Mouse (Mus musculus): Measurements from ENCODE around the gene 4930524B15Rik. TPM values are rescaled to one million over a fixed set of nuclear protein-coding genes. Genes with fewer than 3 reads are reported as not detected.
"Not testable (repeated sequence)": the region's sequence is repeated elsewhere in the genome, so short reads cannot be mapped to it uniquely, and the experiment has no call there.

4930524B15Rik gene
- polyA plus RNA-seq, 1 experiment, result not detected

GRCm38 (mm10) chr11:31984786-31985185, 19.4 kb downstream of the 4930524B15Rik start:
- no peak overlapping the region for H3K27ac ChIP-seq (ENCODE audit: insufficient read depth, low read depth, low read length)
- no peaks in the 10 kb centered on the region for H3K36me3 ChIP-seq (ENCODE audit: control insufficient read depth, insufficient read depth, low read length)
- H3K27me3 ChIP-seq (ENCODE audit: control insufficient read depth, insufficient read depth, low read length), result no peaks in the 10 kb centered on the region
- TF ChIP-seq POLR2A (IDR thresholded peaks at IDR 0.05; ENCODE audit: low read depth, low read length) (no peak), CTCF (IDR thresholded peaks at IDR 0.05; ENCODE audit: extremely low read depth, insufficient read length, insufficient replicate concordance, low read depth, low read length) (no peak)
- no peaks in the 10 kb centered on the region for H3K4me1 ChIP-seq (ENCODE audit: control insufficient read depth, insufficient read depth, insufficient read length, low read length)
- no peak overlapping the region for H3K4me3 ChIP-seq (ENCODE audit: low read depth, low read length)
- 48% methylated on average over 2 of the region's 2 CpGs for WGBS

- no peak for TF ChIP-seq POLR2A (IDR thresholded peaks at IDR 0.05; ENCODE audit: low read depth, low read length)
- no peak for TF ChIP-seq CTCF (IDR thresholded peaks at IDR 0.05; ENCODE audit: extremely low read depth, insufficient read length, insufficient replicate concordance, low read depth, low read length)
- no peaks in the 10 kb centered on the region for H3K4me1 ChIP-seq (ENCODE audit: control insufficient read depth, insufficient read depth, insufficient read length, low read length)
- 80% methylated on average over 3 of the region's 3 CpGs for WGBS
Observed at GRCm38 (mm10) chr11:31992535-31992934, 27.1 kb downstream of the 4930524B15Rik start.

GRCm38 (mm10) chr11:31999716-32000115, 34.3 kb downstream of the 4930524B15Rik start:
- Histone ChIP-seq H3K27me3 (ENCODE audit: control insufficient read depth, insufficient read depth, low read length) (peaks cover 10% of the 10 kb centered on the region; the same call in 1 of the 2 replicates), H3K4me1 (ENCODE audit: control insufficient read depth, insufficient read depth, insufficient read length, low read length) (no peaks in the 10 kb centered on the region), H3K36me3 (ENCODE audit: control insufficient read depth, insufficient read depth, low read length) (no peaks in the 10 kb centered on the region), H3K27ac (ENCODE audit: insufficient read depth, low read depth, low read length) (no peak overlapping the region), H3K4me3 (ENCODE audit: low read depth, low read length) (no peak overlapping the region)
- TF ChIP-seq CTCF (IDR thresholded peaks at IDR 0.05; ENCODE audit: extremely low read depth, insufficient read length, insufficient replicate concordance, low read depth, low read length) (no peak), POLR2A (IDR thresholded peaks at IDR 0.05; ENCODE audit: low read depth, low read length) (no peak)
- WGBS, result 30% methylated on average over 2 of the region's 2 CpGs

More at GRCm38 (mm10) chr11:31992535-31992934, 27.1 kb downstream of the 4930524B15Rik start:
- Histone ChIP-seq H3K27ac (ENCODE audit: insufficient read depth, low read depth, low read length) (no peak overlapping the region), H3K4me3 (ENCODE audit: low read depth, low read length) (no peak overlapping the region), H3K36me3 (ENCODE audit: control insufficient read depth, insufficient read depth, low read length) (no peaks in the 10 kb centered on the region), H3K27me3 (ENCODE audit: control insufficient read depth, insufficient read depth, low read length) (no peaks in the 10 kb centered on the region)

GRCm38 (mm10) chr11:32000281-32000680, 34.9 kb downstream of the 4930524B15Rik start, which contains the start of gene Nsg2:
TSS of gene Nsg2 (plus strand) at chr11:32000463.
- Histone ChIP-seq H3K4me3 (ENCODE audit: low read depth, low read length) (peak within 1 kb of the TSS; percentile 42), H3K27ac (ENCODE audit: insufficient read depth, low read depth, low read length) (no peak within 1 kb of the TSS), H3K36me3 (ENCODE audit: control insufficient read depth, insufficient read depth, low read length) (no peaks in the 10 kb centered on the region), H3K4me1 (ENCODE audit: control insufficient read depth, insufficient read depth, insufficient read length, low read length) (no peaks in the 10 kb centered on the region), H3K27me3 (ENCODE audit: control insufficient read depth, insufficient read depth, low read length) (peaks cover 10% of the 10 kb centered on the region; the same call in 1 of the 2 replicates)
- under 1% methylated on average over 16 of the region's 16 CpGs for WGBS
- no peak for TF ChIP-seq POLR2A (IDR thresholded peaks at IDR 0.05; ENCODE audit: low read depth, low read length)
- peak; percentile 50; the same call in 1 of the 2 replicates for TF ChIP-seq CTCF (IDR thresholded peaks at IDR 0.05; ENCODE audit: extremely low read depth, insufficient read length, insufficient replicate concordance, low read depth, low read length)

- Histone ChIP-seq H3K4me1 (ENCODE audit: control insufficient read depth, insufficient read depth, insufficient read length, low read length) (no peaks in the 10 kb centered on the region), H3K4me3 (ENCODE audit: low read depth, low read length) (no peak overlapping the region), H3K36me3 (ENCODE audit: control insufficient read depth, insufficient read depth, low read length) (no peaks in the 10 kb centered on the region), H3K27ac (ENCODE audit: insufficient read depth, low read depth, low read length) (no peak overlapping the region), H3K27me3 (ENCODE audit: control insufficient read depth, insufficient read depth, low read length) (peaks cover 10% of the 10 kb centered on the region; the same call in 1 of the 2 replicates)
- WGBS, result 15% methylated on average over 11 of the region's 11 CpGs
- TF ChIP-seq POLR2A (IDR thresholded peaks at IDR 0.05; ENCODE audit: low read depth, low read length), result no peak
- TF ChIP-seq CTCF (IDR thresholded peaks at IDR 0.05; ENCODE audit: extremely low read depth, insufficient read length, insufficient replicate concordance, low read depth, low read length), result no peak
Observed at GRCm38 (mm10) chr11:32001181-32001910, 36.0 kb downstream of the 4930524B15Rik start.

- H3K27ac ChIP-seq (ENCODE audit: insufficient read depth, low read depth, low read length), result no peak overlapping the region
- H3K4me3 ChIP-seq (ENCODE audit: low read depth, low read length), result no peak overlapping the region
- 10% methylated on average over 5 of the region's 5 CpGs for WGBS
- TF ChIP-seq CTCF (IDR thresholded peaks at IDR 0.05; ENCODE audit: extremely low read depth, insufficient read length, insufficient replicate concordance, low read depth, low read length), result no peak
- TF ChIP-seq POLR2A (IDR thresholded peaks at IDR 0.05; ENCODE audit: low read depth, low read length), result no peak
- H3K36me3 ChIP-seq (ENCODE audit: control insufficient read depth, insufficient read depth, low read length), result no peaks in the 10 kb centered on the region
- H3K27me3 ChIP-seq (ENCODE audit: control insufficient read depth, insufficient read depth, low read length), result peaks cover 10% of the 10 kb centered on the region; the same call in 1 of the 2 replicates
- no peaks in the 10 kb centered on the region for H3K4me1 ChIP-seq (ENCODE audit: control insufficient read depth, insufficient read depth, insufficient read length, low read length)
Observed at GRCm38 (mm10) chr11:32002670-32003072, 37.3 kb downstream of the 4930524B15Rik start.

GRCm38 (mm10) chr11:32008049-32008448, 42.7 kb downstream of the 4930524B15Rik start:
- not testable (repeated sequence) for H3K27me3 ChIP-seq (ENCODE audit: control insufficient read depth, insufficient read depth, low read length); H3K36me3 ChIP-seq (ENCODE audit: control insufficient read depth, insufficient read depth, low read length); H3K4me1 ChIP-seq (ENCODE audit: control insufficient read depth, insufficient read depth, insufficient read length, low read length); H3K4me3 ChIP-seq (ENCODE audit: low read depth, low read length); H3K27ac ChIP-seq (ENCODE audit: insufficient read depth, low read depth, low read length)
- 90% methylated on average over 3 of the region's 3 CpGs for WGBS

Measured in small intestine, adult 2 months (tissue).